Mouse (Mus musculus) neural tube, embryonic 11.5 days (tissue): ENCODE data around the gene Zcchc13. TPM values are rescaled to one million over a fixed set of nuclear protein-coding genes. Genes with fewer than 3 reads are reported as not detected.

Source experiments
- ATAC-seq: fragments of 200-750 bp; cut with Nextera tagmentation; 2 replicates; pipeline ENCODE4 v1.8.0; 2017; ENCODE audit warnings: moderate number of reproducible peaks, mild to moderate bottlenecking, moderate TSS enrichment, moderate library complexity; ENCODE audit not compliant: insufficient read depth, low FRiP score, low TSS enrichment
- DNase-seq: peaks from one replicate; pipeline ENCODE4 v3.0.0-alpha.2; 2015; ENCODE audit warnings: low spot score
- H3K27ac ChIP-seq: fragments of 300-500 bp; sonication (generic); 2 replicates; pipeline ENCODE4 v1.5.1; 2014; ENCODE audit warnings: low read depth, mild to moderate bottlenecking, low read length
- H3K27me3 ChIP-seq: fragments of 300-500 bp; sonication (generic); 2 replicates; pipeline ENCODE4 v1.6.1; 2014; ENCODE audit warnings: mild to moderate bottlenecking, low read length, mixed read lengths; ENCODE audit not compliant: control insufficient read depth, insufficient read depth
- H3K36me3 ChIP-seq: fragments of 300-500 bp; sonication (generic); 2 replicates; pipeline ENCODE4 v1.6.1; 2014; ENCODE audit warnings: mild to moderate bottlenecking, low read length, moderate library complexity, mixed read lengths; ENCODE audit not compliant: control insufficient read depth, insufficient read depth
- H3K4me1 ChIP-seq: fragments of 300-500 bp; sonication (generic); 2 replicates; pipeline ENCODE4 v1.6.1; 2014; ENCODE audit warnings: low read length, mixed read lengths; ENCODE audit not compliant: control insufficient read depth, insufficient read depth
- H3K4me2 ChIP-seq: fragments of 300-500 bp; sonication (generic); 2 replicates; pipeline ENCODE4 v1.6.1; 2014; ENCODE audit warnings: low read depth, mild to moderate bottlenecking, moderate library complexity
- H3K4me3 ChIP-seq: fragments of 300-500 bp; sonication (generic); 2 replicates; pipeline ENCODE4 v1.5.1; 2014; ENCODE audit warnings: low read depth, low read length
- H3K9ac ChIP-seq: fragments of 300-500 bp; sonication (generic); 2 replicates; pipeline ENCODE4 v1.6.1; 2014; ENCODE audit warnings: mild to moderate bottlenecking, low read length
- H3K9me3 ChIP-seq: fragments of 300-500 bp; sonication (generic); 2 replicates; pipeline ENCODE4 v1.6.1; 2016; ENCODE audit warnings: low read length; ENCODE audit not compliant: control insufficient read depth
- WGBS: fragments of 180-500 bp; shearing (Covaris S2); extraction: QIAGEN DNeasy Blood & Tissue Kit; methylation state at CpG from one replicate; pipeline ENCODE4 v1.1.7; 2014; 5-methylcytosine and 5-hydroxymethylcytosine counted together
- polyA plus RNA-seq: library from polyadenylated mRNA; unstranded; fragments of >200 nt; fragmentation: Nextera tagmentation; extraction: Ambion mirVana; gene quantifications from 2 replicates; pipeline ENCODE4 v1.2.1, GENCODE M21; 2014

Zcchc13 gene
- polyA plus RNA-seq, 1 experiment from 2014 or later: not detected

GRCm38 (mm10) chrX:103615453-103615852, 14.9 kb upstream of the Zcchc13 start:
- no peaks in the 10 kb centered on the region; the same call in 1 of the 2 replicates for H3K4me1 ChIP-seq
- DNase-seq (no peak), ATAC-seq (no peak)
- no peaks in the 10 kb centered on the region for H3K27me3 ChIP-seq
- H3K27ac ChIP-seq: no peak overlapping the region
- no peaks in the 10 kb centered on the region for H3K36me3 ChIP-seq
- H3K9ac ChIP-seq: no peak overlapping the region
- H3K9me3 ChIP-seq: no peaks in the 10 kb centered on the region
- WGBS: 85% methylated on average over 4 of the region's 4 CpGs
- H3K4me3 ChIP-seq: no peak overlapping the region
- no peak overlapping the region; the same call in 1 of the 2 replicates for H3K4me2 ChIP-seq

- H3K27ac ChIP-seq: peak overlapping the region; percentile 78; the same call in 1 of the 2 replicates
- peak overlapping the region; percentile 53 for H3K9ac ChIP-seq
- no peaks in the 10 kb centered on the region for H3K36me3 ChIP-seq
- H3K4me3 ChIP-seq: peak overlapping the region; percentile 39
- no peaks in the 10 kb centered on the region for H3K9me3 ChIP-seq
- 50% methylated on average over 19 of the region's 19 CpGs for WGBS
- DNase-seq (peak; percentile 32), ATAC-seq (peak; percentile 22)
- H3K27me3 ChIP-seq: no peaks in the 10 kb centered on the region
- H3K4me2 ChIP-seq: peak overlapping the region; percentile 45
- no peaks in the 10 kb centered on the region; the same call in 1 of the 2 replicates for H3K4me1 ChIP-seq
Observed at GRCm38 (mm10) chrX:103616162-103616535, 14.2 kb upstream of the Zcchc13 start.

GRCm38 (mm10) chrX:103616536-103617404, 13.6 kb upstream of the Zcchc13 start:
- peak overlapping the region; percentile 78 for H3K27ac ChIP-seq
- 2% methylated on average over 29 of the region's 50 CpGs for WGBS
- H3K9me3 ChIP-seq: no peaks in the 10 kb centered on the region
- ATAC-seq (peak; percentile 97), DNase-seq (peak; percentile 90)
- peak overlapping the region; percentile 62 for H3K9ac ChIP-seq
- H3K36me3 ChIP-seq: no peaks in the 10 kb centered on the region
- H3K4me3 ChIP-seq: peak overlapping the region; percentile 39
- H3K4me1 ChIP-seq: no peaks in the 10 kb centered on the region; the same call in 1 of the 2 replicates
- H3K4me2 ChIP-seq: peak overlapping the region; percentile 45
- H3K27me3 ChIP-seq: no peaks in the 10 kb centered on the region

GRCm38 (mm10) chrX:103617405-103618095, 12.8 kb upstream of the Zcchc13 start:
- Histone ChIP-seq H3K27me3 (no peaks in the 10 kb centered on the region), H3K36me3 (no peaks in the 10 kb centered on the region), H3K27ac (peak overlapping the region; percentile 78), H3K4me1 (no peaks in the 10 kb centered on the region; the same call in 1 of the 2 replicates), H3K4me3 (peak overlapping the region; percentile 39; the same call in 1 of the 2 replicates), H3K4me2 (peak overlapping the region; percentile 45), H3K9ac (peak overlapping the region; percentile 62), H3K9me3 (no peaks in the 10 kb centered on the region)
- DNase-seq (no peak), ATAC-seq (no peak)
- 22% methylated on average over 8 of the region's 8 CpGs for WGBS

GRCm38 (mm10) chrX:103621799-103622198, 8.6 kb upstream of the Zcchc13 start:
- DNase-seq (no peak), ATAC-seq (peak; percentile 7)
- Histone ChIP-seq H3K27me3 (no peaks in the 10 kb centered on the region; the same call in 1 of the 2 replicates), H3K9me3 (no peaks in the 10 kb centered on the region), H3K4me2 (peak overlapping the region; percentile 60), H3K4me3 (peak overlapping the region; percentile 36), H3K27ac (peak overlapping the region; percentile 60), H3K36me3 (no peaks in the 10 kb centered on the region), H3K4me1 (no peaks in the 10 kb centered on the region), H3K9ac (peak overlapping the region; percentile 71)
- WGBS: 10% methylated on average over 8 of the region's 8 CpGs

GRCm38 (mm10) chrX:103622260-103622934, 8.0 kb upstream of the Zcchc13 start:
- no peaks in the 10 kb centered on the region for H3K36me3 ChIP-seq
- H3K4me3 ChIP-seq: peak overlapping the region; percentile 41
- ATAC-seq (peak; percentile 95), DNase-seq (peak; percentile 94)
- no peaks in the 10 kb centered on the region; the same call in 1 of the 2 replicates for H3K27me3 ChIP-seq
- peak overlapping the region; percentile 60 for H3K4me2 ChIP-seq
- H3K9me3 ChIP-seq: no peaks in the 10 kb centered on the region
- peak overlapping the region; percentile 60 for H3K27ac ChIP-seq
- no peaks in the 10 kb centered on the region for H3K4me1 ChIP-seq
- under 1% methylated on average over 33 of the region's 33 CpGs for WGBS
- H3K9ac ChIP-seq: peak overlapping the region; percentile 71

GRCm38 (mm10) chrX:103622935-103623280, 7.5 kb upstream of the Zcchc13 start:
- 5% methylated on average over 13 of the region's 13 CpGs for WGBS
- Histone ChIP-seq H3K27ac (no peak overlapping the region), H3K4me1 (no peaks in the 10 kb centered on the region), H3K4me2 (peak overlapping the region; percentile 45), H3K4me3 (peak overlapping the region; percentile 41), H3K9me3 (no peaks in the 10 kb centered on the region), H3K36me3 (no peaks in the 10 kb centered on the region), H3K27me3 (no peaks in the 10 kb centered on the region; the same call in 1 of the 2 replicates), H3K9ac (peak overlapping the region; percentile 57; the same call in 1 of the 2 replicates)
- no peak for DNase-seq
- no peak for ATAC-seq

GRCm38 (mm10) chrX:103623411-103623845, 7.0 kb upstream of the Zcchc13 start:
- Histone ChIP-seq H3K27ac (no peak overlapping the region), H3K27me3 (no peaks in the 10 kb centered on the region; the same call in 1 of the 2 replicates), H3K36me3 (no peaks in the 10 kb centered on the region), H3K9me3 (no peaks in the 10 kb centered on the region), H3K4me1 (no peaks in the 10 kb centered on the region), H3K4me3 (peak overlapping the region; percentile 41), H3K9ac (peak overlapping the region; percentile 57), H3K4me2 (peak overlapping the region; percentile 45)
- 0% methylated on average over 27 of the region's 28 CpGs for WGBS
- DNase-seq (peak; percentile 56), ATAC-seq (no peak; the same call in 1 of the 2 replicates)
